Mouse (Mus musculus) embryonic facial prominence, embryonic 14.5 days (tissue): ENCODE measurements at regions not wholly inside any gene's neighbourhood (a gene's known extent, or its start where the extent isn't known, plus 50 kb on each side); places are given as distances from the start of the nearest gene placed in this dataset.

Source experiments
- ATAC-seq: fragments of 200-750 bp; cut with Nextera tagmentation; 2 replicates; pipeline ENCODE4 v1.8.0; 2017; ENCODE audit warnings: low read depth, moderate number of reproducible peaks, moderate TSS enrichment
- DNase-seq: peaks from one replicate; pipeline ENCODE4 v3.0.0-alpha.2; 2015; ENCODE audit warnings: low spot score
- H3K27ac ChIP-seq: fragments of 300-500 bp; sonication (generic); replicated peaks from 2 replicates; pipeline ENCODE4 v1.5.1; 2014; ENCODE audit warnings: low read depth, mild to moderate bottlenecking, low read length, moderate library complexity
- H3K27me3 ChIP-seq: fragments of 300-500 bp; sonication (generic); replicated peaks from 2 replicates; pipeline ENCODE4 v1.6.1; 2014; ENCODE audit warnings: low read length; ENCODE audit not compliant: control insufficient read depth, insufficient read depth
- H3K36me3 ChIP-seq: fragments of 300-500 bp; sonication (generic); 2 replicates; pipeline ENCODE4 v1.6.1; 2014; ENCODE audit warnings: low read length, mixed read lengths; ENCODE audit not compliant: control insufficient read depth, insufficient read depth
- H3K4me1 ChIP-seq: fragments of 300-500 bp; sonication (generic); 2 replicates; pipeline ENCODE4 v1.6.1; 2014; ENCODE audit warnings: antibody characterized with exemption, low read length; ENCODE audit not compliant: control insufficient read depth, insufficient read depth
- H3K4me2 ChIP-seq: fragments of 300-500 bp; sonication (generic); 2 replicates; pipeline ENCODE4 v1.6.1; 2014; ENCODE audit warnings: low read depth, mild to moderate bottlenecking, low read length, moderate library complexity, mixed read lengths
- H3K4me3 ChIP-seq: fragments of 300-500 bp; sonication (generic); 2 replicates; pipeline ENCODE4 v1.5.1; 2014; ENCODE audit warnings: low read depth, mild to moderate bottlenecking, low read length
- H3K9ac ChIP-seq: fragments of 300-500 bp; sonication (generic); 2 replicates; pipeline ENCODE4 v1.6.1; 2014; ENCODE audit warnings: low read depth, mild to moderate bottlenecking, low read length, moderate library complexity, mixed read lengths
- H3K9me3 ChIP-seq: fragments of 300-500 bp; sonication (generic); 2 replicates; pipeline ENCODE4 v1.6.1; 2016; ENCODE audit warnings: low read length; ENCODE audit not compliant: control insufficient read depth
- WGBS: fragments of 180-500 bp; shearing (Covaris S2); extraction: QIAGEN DNeasy Blood & Tissue Kit; methylation state at CpG from one replicate; pipeline ENCODE4 v1.1.7; 2014; 5-methylcytosine and 5-hydroxymethylcytosine counted together

- no peaks in the 10 kb centered on the region for H3K36me3 ChIP-seq
- no peaks in the 10 kb centered on the region for H3K9me3 ChIP-seq
- no peak overlapping the region for H3K9ac ChIP-seq
- H3K27me3 ChIP-seq: no peaks in the 10 kb centered on the region
- no peak overlapping the region for H3K4me3 ChIP-seq
- no peak overlapping the region for H3K4me2 ChIP-seq
- H3K4me1 ChIP-seq: no peaks in the 10 kb centered on the region
- DNase-seq: no peak
- H3K27ac ChIP-seq: no peak overlapping the region
- peak; percentile 47; the same call in 1 of the 2 replicates for ATAC-seq
These were observed 303.0 kb upstream of the Anxa10 start for GRCm38 (mm10) chr8:62425988-62426387.

GRCm38 (mm10) chr8:62417549-62417948 is 294.6 kb upstream of the Anxa10 start:
- WGBS: 32% methylated on average over 6 of the region's 6 CpGs
- Histone ChIP-seq H3K9ac (no peak overlapping the region), H3K9me3 (no peaks in the 10 kb centered on the region), H3K27ac (no peak overlapping the region), H3K27me3 (no peaks in the 10 kb centered on the region), H3K4me1 (no peaks in the 10 kb centered on the region), H3K4me2 (no peak overlapping the region), H3K36me3 (no peaks in the 10 kb centered on the region), H3K4me3 (no peak overlapping the region)
- peak; percentile 48 for DNase-seq
- ATAC-seq: peak; percentile 44; the same call in 1 of the 2 replicates
